In the genomic region with DNA sequence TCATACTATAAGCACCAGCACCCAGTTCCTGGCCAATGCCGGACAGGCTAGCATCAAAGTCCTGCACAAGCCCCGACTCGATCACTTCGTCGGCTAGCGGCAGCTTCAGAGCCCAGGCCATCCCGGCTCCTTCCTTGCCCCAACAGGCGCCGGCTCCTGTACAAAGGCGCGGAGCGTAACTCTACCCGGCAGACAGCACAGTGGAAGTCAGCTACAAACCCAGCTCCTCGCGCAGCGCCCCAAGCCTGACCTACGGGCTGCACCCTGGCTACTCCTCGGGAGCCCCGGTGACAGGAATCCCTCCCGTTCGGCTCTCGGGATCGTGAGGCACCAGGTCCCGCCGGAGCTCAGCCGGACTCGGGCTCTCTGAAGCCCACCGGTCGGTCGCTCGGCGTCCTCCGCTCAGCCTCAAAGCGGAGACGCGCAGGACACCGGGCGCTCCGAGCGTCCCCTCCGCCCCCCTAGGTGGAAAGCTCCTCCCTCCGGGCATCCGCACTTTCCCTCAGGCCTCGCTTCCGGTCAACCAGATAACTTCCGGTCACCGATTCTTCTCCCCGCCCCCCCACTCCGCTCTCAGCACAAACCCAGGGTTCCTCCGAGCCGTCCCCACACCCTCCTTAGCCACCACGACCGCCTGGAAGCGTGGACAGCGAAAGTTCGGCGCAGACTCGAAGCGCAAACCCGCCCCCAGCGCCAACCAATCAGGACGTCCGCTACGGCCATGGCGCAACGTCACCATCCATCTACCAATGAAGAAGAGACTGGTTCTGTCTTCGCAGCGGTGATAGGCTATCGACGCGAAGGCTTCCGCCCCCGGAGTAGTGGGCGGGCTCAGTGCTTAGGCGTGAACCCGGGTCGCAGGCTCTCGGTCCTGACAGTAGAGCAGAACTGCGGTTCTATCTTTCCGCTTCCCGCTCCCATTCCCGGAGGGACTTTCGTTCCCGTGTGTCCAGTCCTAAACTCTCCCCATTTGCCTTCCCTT, we compare ENCODE assay signal across 1 mouse cellular context.
TF ChIP-seq lines count a peak whose summit lies in the region.

A gene (minus strand): TSS at position 683 of the 982 bp plus-strand sequence.

TF ChIP-seq in CH12.LX, 34 proteins besides CTCF, POLR2A, EP300 and RAD21 (continued from another document):
- no peak for TF ChIP-seq CHD1 (IDR thresholded peaks at IDR 0.05; ENCODE audit: low read depth, low read length)
- TF ChIP-seq MAX (IDR thresholded peaks at IDR 0.05; ENCODE audit: low read length), result peak; percentile 48; the same call in 1 of the 2 replicates
- peak; percentile 91 for TF ChIP-seq POLR2AphosphoS2 (IDR thresholded peaks at IDR 0.05; ENCODE audit: low read depth, low read length)
- no peak for TF ChIP-seq UBTF (IDR thresholded peaks at IDR 0.05; ENCODE audit: low read depth, low read length)
- TF ChIP-seq BHLHE40 (IDR thresholded peaks at IDR 0.05; ENCODE audit: low read depth, low read length), result no peak
- no peak for TF ChIP-seq MEF2A (IDR thresholded peaks at IDR 0.05; ENCODE audit: borderline replicate concordance, low read depth, low read length)
- TF ChIP-seq ELF1 (IDR thresholded peaks at IDR 0.05; ENCODE audit: low read depth, low read length), result peak; percentile 82
- TF ChIP-seq USF1 (IDR thresholded peaks at IDR 0.05; ENCODE audit: low read depth, low read length), result no peak
- peak; percentile 96 for TF ChIP-seq CHD2 (IDR thresholded peaks at IDR 0.05; ENCODE audit: low read length)
- TF ChIP-seq E2F4 (IDR thresholded peaks at IDR 0.05; ENCODE audit: insufficient replicate concordance, low read depth, low read length), result no peak
- TF ChIP-seq MAZ (IDR thresholded peaks at IDR 0.05; ENCODE audit: low read depth, low read length), result no peak
- TF ChIP-seq SIN3A (IDR thresholded peaks at IDR 0.05; ENCODE audit: low read length), result peak; percentile 76
- no peak for TF ChIP-seq PAX5 (IDR thresholded peaks at IDR 0.05; ENCODE audit: low read length)
- no peak for TF ChIP-seq ZKSCAN1 (IDR thresholded peaks at IDR 0.05; ENCODE audit: borderline replicate concordance, low read depth, low read length)
- peak; percentile 81 for TF ChIP-seq NRF1 (IDR thresholded peaks at IDR 0.05; ENCODE audit: low read depth, low read length)
- peak; percentile 70; the same call in 1 of the 2 replicates for TF ChIP-seq TBP (conservative IDR thresholded peaks at IDR 0.05; ENCODE audit: low read depth, low read length)
- TF ChIP-seq GABPA (IDR thresholded peaks at IDR 0.05; ENCODE audit: insufficient replicate concordance, low read depth, low read length), result no peak
- TF ChIP-seq IRF4 (IDR thresholded peaks at IDR 0.05; ENCODE audit: low read depth, low read length), result peak; percentile 18; the same call in 1 of the 2 replicates
- no peak for TF ChIP-seq RCOR1 (conservative IDR thresholded peaks at IDR 0.05; ENCODE audit: low read depth, low read length)
- TF ChIP-seq ETS1 (conservative IDR thresholded peaks at IDR 0.05; ENCODE audit: low read depth, low read length), result no peak
- no peak for TF ChIP-seq MAFK (IDR thresholded peaks at IDR 0.05; ENCODE audit: insufficient replicate concordance, low read length)
- no peak for TF ChIP-seq SMC3 (IDR thresholded peaks at IDR 0.05; ENCODE audit: low read depth, low read length)
- TF ChIP-seq JUND (conservative IDR thresholded peaks at IDR 0.05; ENCODE audit: low read depth, low read length), result no peak
